Mouse (Mus musculus): ENCODE measurements around the gene B020011L13Rik. TPM values are rescaled to one million over a fixed set of nuclear protein-coding genes. Genes with fewer than 3 reads are reported as not detected.

B020011L13Rik gene
- not detected for polyA plus RNA-seq (2015; fragmentation: Illumina TruSeq; extraction: RNeasy Lipid Tissue Mini Kit (QIAGEN cat#74804); ENCODE audit: low read depth, low replicate concordance)

DNA sequence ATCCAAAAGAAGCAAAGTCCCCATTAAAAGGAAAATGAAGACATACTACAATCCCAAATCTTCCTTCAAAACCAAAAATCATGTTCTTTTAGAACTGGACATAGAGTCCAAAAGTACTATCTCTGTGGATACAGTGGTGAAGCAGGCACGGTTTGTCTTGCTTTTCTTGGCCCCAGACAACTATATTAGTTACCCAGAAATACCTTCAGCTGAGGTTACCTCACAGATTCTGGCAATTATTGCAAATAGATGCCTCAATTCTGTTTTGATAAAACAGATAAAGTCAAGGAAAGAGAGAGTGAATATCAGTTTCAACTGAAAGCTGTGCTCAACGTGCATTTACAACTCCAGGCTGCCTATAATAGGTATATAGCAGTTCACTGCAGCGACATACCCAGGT lies at the start of gene B020011L13Rik:
Gene B020011L13Rik (plus strand): TSS at position 301 of the 400 bp plus-strand sequence.

DNA sequence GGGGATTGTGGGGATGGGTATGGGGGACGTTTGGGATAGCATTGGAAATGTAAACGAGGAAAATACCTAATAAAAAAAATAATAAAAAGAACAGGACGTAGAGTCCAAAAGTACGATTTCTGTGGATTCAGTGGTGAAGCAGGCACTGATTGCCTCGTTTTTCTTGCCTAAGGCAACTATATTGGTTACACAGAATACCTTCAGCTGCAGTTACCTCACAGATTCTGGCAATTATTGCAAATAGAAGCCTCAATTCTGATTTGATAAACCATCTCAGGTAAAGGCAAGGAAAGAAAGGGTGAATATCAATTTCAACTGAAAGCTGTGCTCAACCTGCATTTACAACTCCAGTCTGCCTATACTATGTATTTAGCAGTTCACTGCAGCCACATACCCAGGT lies 48.8 kb downstream of the B020011L13Rik start, which contains the start of gene Gm28360:
Gene Gm28360 (plus strand): TSS at position 301 of the 400 bp plus-strand sequence.

Other genes with a start within 250 kb of the B020011L13Rik start
- not detected for gene Gm28363, start 84.0 kb upstream of the B020011L13Rik start, polyA plus RNA-seq (2015; fragmentation: Illumina TruSeq; extraction: RNeasy Lipid Tissue Mini Kit (QIAGEN cat#74804); ENCODE audit: low read depth, low replicate concordance)
- not detected for gene Gm28360, start 48.9 kb downstream of the B020011L13Rik start, polyA plus RNA-seq (2015; fragmentation: Illumina TruSeq; extraction: RNeasy Lipid Tissue Mini Kit (QIAGEN cat#74804); ENCODE audit: low read depth, low replicate concordance)
- not detected for gene Gm28168, start 146.9 kb downstream of the B020011L13Rik start, polyA plus RNA-seq (2015; fragmentation: Illumina TruSeq; extraction: RNeasy Lipid Tissue Mini Kit (QIAGEN cat#74804); ENCODE audit: low read depth, low replicate concordance)
- gene Gm7145, start 184.8 kb downstream of the B020011L13Rik start, polyA plus RNA-seq (2015; fragmentation: Illumina TruSeq; extraction: RNeasy Lipid Tissue Mini Kit (QIAGEN cat#74804); ENCODE audit: low read depth, low replicate concordance): not detected